Mouse (Mus musculus) bone marrow macrophage, adult 2 months (primary cell): ENCODE data around the gene Trim44. TPM values are rescaled to one million over a fixed set of nuclear protein-coding genes. Genes with fewer than 3 reads are reported as not detected.

ENCODE experiments used
- H3K27ac ChIP-seq: 2 replicates; pipeline ENCODE4 v1.5.1; 2012; ENCODE audit warnings: low read depth, low read length; ENCODE audit not compliant: insufficient read depth
- H3K4me1 ChIP-seq: 2 replicates; pipeline ENCODE4 v1.6.1; 2012; ENCODE audit warnings: low read length; ENCODE audit not compliant: control insufficient read depth, insufficient read depth
- H3K4me3 ChIP-seq: 2 replicates; pipeline ENCODE4 v1.5.1; 2012; ENCODE audit warnings: mild to moderate bottlenecking, low read length, moderate library complexity; ENCODE audit not compliant: insufficient read depth
- CTCF ChIP-seq: IDR thresholded peaks from 2 replicates; pipeline ENCODE4 v1.5.1; 2012; ENCODE audit warnings: low read depth, mild to moderate bottlenecking, low read length, moderate library complexity
- POLR2A ChIP-seq: IDR thresholded peaks from 2 replicates; pipeline ENCODE4 v1.6.1; 2012; ENCODE audit warnings: mild to moderate bottlenecking, low read depth, low read length, borderline replicate concordance
- polyA plus RNA-seq: library from polyadenylated mRNA; stranded (reverse); fragments of >200 nt; gene quantifications from 2 replicates; pipeline ENCODE4 v1.2.4, GENCODE M21; 2012; ENCODE audit not compliant: missing spikeins, insufficient read depth, insufficient read length

The Trim44 gene
- polyA plus RNA-seq, 1 experiment: 29.9 TPM

DNA sequence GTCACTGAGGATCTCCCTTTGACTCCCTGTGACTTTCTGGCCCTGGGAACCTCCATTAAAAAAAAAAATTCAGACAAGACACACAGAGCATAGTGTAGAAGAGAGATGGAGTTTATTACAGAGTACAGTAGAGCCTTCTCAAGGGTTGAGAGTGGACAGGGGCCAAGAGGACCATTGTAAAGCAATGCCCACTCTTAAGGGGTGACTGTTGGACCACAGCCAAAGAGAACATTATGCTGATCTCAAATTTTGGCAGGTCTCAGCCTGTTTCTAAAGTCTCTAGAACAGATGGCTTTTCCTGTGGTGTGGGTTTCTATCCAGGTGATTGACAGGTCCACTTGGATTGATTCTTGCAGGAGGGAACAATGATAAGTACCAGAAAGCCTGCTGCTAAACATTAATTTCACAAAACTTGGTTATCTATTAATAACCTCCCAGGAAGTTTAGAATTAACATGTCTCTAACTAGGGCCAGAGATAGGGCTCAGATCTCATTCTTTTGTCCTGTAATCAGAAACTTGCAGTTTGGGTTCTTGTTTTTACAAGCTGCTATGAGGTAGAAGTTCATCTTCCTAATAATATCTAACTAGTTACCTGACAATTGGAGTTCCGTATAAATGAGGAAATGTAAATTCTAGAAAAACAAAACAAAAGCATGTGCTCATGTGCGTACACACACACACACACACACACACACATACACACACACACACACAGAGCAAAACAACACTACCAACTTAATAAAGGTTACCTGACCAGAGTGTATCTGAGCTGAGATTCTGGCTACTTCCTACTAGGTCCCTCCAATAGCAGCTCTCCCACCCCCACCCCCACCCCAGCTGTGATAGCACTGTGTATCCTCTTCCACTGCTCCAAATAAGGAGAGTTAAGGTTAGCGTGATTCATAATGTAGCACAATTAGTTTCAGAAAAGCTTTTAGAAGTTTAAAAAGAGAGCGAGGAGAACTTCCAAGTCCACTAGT is 1.0 kb downstream of the Trim44 start:
- 0 out of 2 replicates have a peak, but pooled peaks cover 3% of the 10 kb centered on the region for H3K4me1 ChIP-seq
- no peak overlapping the region for H3K27ac ChIP-seq
- H3K4me3 ChIP-seq: no peak overlapping the region
- TF ChIP-seq CTCF (no peak), POLR2A (no peak)

DNA sequence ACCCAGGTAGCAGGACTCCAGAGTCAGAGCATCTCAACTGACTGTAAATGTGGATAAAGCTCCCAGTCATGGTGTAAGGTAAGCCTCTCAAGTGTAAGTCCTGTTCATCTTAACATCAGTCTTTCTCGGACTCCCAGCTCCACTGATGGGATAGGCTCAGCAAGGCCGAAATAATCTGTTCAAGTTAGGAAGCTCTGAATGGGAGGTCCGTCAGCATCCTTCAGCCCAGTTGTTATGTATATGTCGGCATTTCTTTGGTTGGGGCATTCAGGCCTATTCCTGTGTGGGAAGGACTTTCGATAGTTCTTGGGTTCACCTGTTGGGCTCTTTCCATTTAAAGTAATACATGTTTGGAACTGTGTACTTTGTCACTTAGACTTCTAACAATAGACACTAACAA is 3.6 kb downstream of the Trim44 start:
- no peak overlapping the region for H3K27ac ChIP-seq
- peaks cover 9% of the 10 kb centered on the region; the same call in 1 of the 2 replicates for H3K4me1 ChIP-seq
- no peak overlapping the region for H3K4me3 ChIP-seq
- TF ChIP-seq CTCF: no peak
- TF ChIP-seq POLR2A: no peak

DNA sequence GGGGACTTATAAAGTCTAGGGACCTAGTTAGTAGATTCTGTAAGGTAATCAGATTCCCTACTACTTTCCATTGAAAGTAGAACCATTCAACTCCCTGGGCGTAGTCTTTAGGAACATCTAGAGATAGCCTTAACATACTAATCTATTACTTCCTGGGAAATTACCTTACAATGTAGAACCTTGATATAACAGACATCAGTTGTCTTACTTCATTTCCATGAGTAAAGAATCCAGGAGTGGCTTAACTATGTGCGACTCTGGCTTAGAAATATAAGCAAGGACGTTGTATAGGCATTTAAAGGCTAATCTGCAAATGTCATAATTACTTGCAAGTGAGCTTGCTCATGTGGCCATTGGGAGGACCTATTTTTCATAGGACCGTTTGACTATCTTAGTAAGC is 4.3 kb downstream of the Trim44 start:
- H3K27ac ChIP-seq: no peak overlapping the region
- no peak for TF ChIP-seq POLR2A
- TF ChIP-seq CTCF: no peak
- H3K4me3 ChIP-seq: no peak overlapping the region
- peaks cover 9% of the 10 kb centered on the region; the same call in 1 of the 2 replicates for H3K4me1 ChIP-seq

DNA sequence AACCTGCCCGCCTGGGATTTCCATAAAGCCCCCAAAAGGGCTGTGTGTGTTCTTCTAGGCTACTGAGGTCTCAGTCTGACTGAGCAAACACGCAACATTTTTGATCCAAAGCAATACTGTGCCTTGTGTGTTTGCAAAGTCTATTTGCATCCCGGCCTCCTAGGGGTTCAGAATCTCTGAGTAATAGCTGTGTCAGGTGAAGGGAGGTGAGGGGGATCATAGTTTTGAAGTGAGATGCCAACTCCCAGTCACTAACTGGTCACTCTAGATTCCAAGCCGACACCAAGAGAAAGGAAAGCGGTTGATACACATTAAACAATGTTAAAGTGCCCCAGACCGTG is 6.3 kb downstream of the Trim44 start:
- Histone ChIP-seq H3K4me1 (peaks cover 6% of the 10 kb centered on the region; the same call in 1 of the 2 replicates), H3K27ac (no peak overlapping the region), H3K4me3 (peak overlapping the region; percentile 62)
- TF ChIP-seq CTCF (no peak), POLR2A (no peak)

DNA sequence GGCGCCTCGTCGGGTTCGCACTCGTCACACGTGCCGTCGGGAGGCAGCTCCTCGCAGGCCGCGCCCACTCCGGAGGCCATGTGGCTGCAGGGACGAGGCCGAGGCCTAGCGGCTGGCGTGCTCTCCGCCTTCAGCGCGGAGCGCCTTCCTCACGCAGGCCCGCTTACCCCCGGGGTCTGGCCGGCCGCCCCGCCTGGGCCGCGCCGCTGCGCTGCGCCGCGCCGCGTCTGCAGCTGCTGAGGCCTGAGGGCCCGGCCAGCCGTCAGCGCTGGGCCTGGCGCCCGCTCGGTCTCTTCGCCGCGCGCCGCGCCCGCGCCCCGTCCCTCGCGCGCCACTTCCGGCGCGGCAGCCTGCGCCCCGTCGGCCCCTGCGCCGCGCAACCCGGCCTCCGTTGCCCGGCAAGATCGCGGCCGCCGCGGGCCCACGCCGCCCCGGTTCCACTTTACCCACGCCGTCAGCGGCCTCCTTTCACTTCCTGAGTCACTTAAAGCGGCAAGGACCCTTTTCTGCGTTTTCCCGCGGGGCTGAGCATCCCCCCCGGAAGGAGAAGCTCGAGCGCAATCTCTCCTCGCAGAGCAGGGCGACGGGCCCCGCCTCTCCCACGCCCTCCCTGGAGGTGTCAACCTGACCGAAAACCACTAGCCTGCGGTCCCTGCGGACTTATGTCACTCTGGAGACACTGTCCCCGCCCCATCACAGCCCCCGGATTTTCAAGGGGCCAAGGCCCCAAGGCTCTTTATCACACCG is 6.8 kb downstream of the Trim44 start:
- peak overlapping the region; percentile 62 for H3K4me3 ChIP-seq

DNA sequence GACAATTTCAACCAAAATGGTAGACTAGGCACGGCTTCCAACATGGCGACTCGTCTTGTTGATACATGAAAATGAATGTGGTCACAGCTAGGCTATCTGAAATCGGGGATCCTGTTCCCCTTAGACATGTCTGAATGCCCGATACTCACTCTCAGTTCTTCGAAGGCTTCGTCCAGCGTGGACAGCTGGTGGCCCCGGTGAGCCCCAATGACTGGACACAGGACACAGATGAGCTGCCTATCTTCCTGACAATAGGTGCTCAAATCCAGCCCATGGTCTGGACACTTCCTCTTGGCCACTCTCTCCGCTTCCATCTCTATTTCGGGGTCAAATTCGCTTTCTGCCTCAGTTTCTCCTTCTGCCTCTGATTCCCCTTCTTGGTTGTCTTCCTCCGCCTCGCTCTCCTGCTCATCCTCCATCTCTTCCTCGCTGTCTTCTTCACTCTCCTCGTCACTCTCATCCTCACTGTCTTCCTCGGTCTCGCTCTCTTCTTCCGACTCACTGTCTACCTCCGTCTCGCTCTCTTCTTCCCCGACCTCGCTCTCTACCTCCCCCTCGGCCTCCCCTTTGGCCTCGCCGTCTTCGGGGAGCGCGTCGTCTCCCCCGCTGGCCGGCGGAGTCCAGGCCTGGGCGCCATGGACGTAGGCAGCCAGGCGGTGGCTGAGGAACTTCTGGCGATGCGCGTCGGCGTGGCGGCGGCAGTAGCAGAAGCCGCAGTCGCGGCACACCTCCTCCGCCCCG is 7.6 kb downstream of the Trim44 start:
- H3K4me3 ChIP-seq: peak overlapping the region; percentile 62
- H3K4me1 ChIP-seq: peaks cover 6% of the 10 kb centered on the region; the same call in 1 of the 2 replicates
- peak overlapping the region; percentile 46; the same call in 1 of the 2 replicates for H3K27ac ChIP-seq
- no peak for TF ChIP-seq POLR2A
- TF ChIP-seq CTCF: no peak

More for the DNA sequence above, 6.8 kb downstream of the Trim44 start:
- no peak for TF ChIP-seq CTCF
- no peak for TF ChIP-seq POLR2A
- peak overlapping the region; percentile 46 for H3K27ac ChIP-seq
- peaks cover 6% of the 10 kb centered on the region; the same call in 1 of the 2 replicates for H3K4me1 ChIP-seq

DNA sequence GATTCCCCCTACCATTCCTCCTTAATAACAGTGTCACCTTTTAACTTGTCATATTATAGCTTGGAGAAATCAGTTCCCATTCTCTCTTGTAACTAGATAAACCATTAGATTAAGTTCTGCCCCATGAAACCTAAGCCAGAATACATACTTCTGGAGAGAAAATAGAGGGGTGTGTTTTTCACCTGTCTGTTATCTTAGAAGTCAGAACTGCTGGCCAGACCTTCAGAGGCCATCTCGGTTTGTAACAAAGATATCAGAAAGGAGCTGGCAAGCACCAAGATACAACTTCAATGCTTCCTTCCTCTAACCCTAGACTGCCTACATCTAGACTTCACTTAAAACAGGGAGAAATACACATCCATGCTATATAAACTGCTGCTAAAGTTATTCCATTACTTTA is 11.1 kb downstream of the Trim44 start:
- Histone ChIP-seq H3K4me3 (no peak overlapping the region), H3K27ac (no peak overlapping the region), H3K4me1 (peaks cover 6% of the 10 kb centered on the region; the same call in 1 of the 2 replicates)
- TF ChIP-seq CTCF (no peak), POLR2A (no peak)

DNA sequence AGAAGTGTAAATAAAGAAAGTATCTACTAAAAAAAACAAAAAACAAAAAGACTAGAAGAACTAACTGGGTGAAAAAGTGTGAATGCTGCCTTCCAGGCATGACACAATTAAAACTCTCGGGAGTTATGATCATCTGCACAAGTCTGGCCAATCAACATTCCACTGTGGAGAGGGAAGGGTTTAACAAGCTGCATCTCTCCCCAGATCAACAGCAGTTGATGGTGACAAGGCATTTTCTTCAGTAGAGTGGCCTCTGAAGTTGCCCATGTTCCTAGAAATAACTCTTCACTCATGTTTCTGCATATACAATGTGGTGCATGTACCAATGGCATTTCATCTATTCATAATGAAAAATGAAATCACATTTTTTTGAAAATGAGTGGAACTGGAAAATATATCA is 14.2 kb downstream of the Trim44 start:
- Histone ChIP-seq H3K4me1 (no peaks in the 10 kb centered on the region), H3K4me3 (no peak overlapping the region), H3K27ac (no peak overlapping the region)
- TF ChIP-seq POLR2A: no peak

DNA sequence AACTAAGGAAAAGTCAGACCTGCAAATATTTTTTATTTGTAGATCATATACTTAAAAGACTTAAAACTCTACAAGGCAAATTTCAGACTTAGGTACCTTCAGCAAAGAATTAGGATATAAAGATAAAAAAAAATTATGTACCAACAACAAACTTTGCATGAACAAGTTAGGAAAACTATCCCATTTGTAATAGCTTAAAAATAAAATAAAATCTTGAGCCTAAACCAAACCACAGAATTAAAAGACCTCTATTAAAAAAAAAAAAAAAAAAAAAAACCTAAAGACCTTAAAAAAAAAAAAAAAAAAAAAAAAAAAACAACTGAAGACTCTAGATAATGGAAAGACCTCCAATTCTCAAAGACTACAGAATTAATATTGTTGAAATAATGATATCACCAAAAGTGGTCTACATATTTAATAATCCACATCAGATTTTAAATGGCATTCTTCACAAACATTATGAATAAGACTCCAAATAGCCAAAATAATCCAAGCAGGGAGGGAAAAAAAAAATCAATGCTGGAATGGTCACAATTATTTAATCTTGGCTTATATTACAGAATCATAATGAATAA is 22.2 kb downstream of the Trim44 start:
- H3K4me3 ChIP-seq: no peak overlapping the region
- H3K27ac ChIP-seq: no peak overlapping the region
- H3K4me1 ChIP-seq: peaks cover 14% of the 10 kb centered on the region
- no peak for TF ChIP-seq POLR2A
- TF ChIP-seq CTCF: no peak

DNA sequence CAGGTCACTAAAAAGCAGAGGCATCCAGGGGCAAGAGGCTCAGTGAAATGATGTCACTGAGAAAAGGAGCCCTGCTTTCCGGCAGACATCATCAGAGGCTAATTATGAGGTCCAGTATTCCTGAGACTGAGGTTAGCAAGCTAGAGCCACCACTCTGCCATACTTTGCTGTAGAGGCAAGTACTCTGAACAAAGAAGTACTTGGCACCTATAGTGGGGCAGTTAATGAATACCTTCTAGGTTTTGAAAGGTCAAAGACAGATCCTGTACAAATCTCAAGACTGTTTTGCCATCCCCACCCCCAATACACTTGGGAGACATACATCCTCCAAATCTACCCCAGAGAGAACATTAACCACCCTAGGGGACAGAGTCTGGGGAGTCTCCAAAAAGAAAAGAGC is 23.1 kb downstream of the Trim44 start:
- Histone ChIP-seq H3K27ac (no peak overlapping the region), H3K4me3 (peak overlapping the region; percentile 10; the same call in 1 of the 2 replicates), H3K4me1 (peaks cover 16% of the 10 kb centered on the region)
- no peak for TF ChIP-seq POLR2A
- TF ChIP-seq CTCF: no peak
